Mouse (Mus musculus): ENCODE data around the gene Sytl1.

GRCm38 (mm10) chr4:133226073-133226472 is 36.8 kb downstream of the Sytl1 start:
- TF ChIP-seq CTCF (IDR thresholded peaks at IDR 0.05; ENCODE audit: low read depth, low read length) (no peak), POLR2AphosphoS5 (IDR thresholded peaks at IDR 0.05; ENCODE audit: insufficient replicate concordance, low read depth, low read length) (no peak)
